Mouse (Mus musculus): ENCODE data around the gene Srp54a.
"Not testable (repeated sequence)": the region's sequence is repeated elsewhere in the genome, so short reads cannot be mapped to it uniquely, and the experiment has no call there.

Gene Srp54a

GRCm38 (mm10) chr12:55079726-55080600 lies at the start of gene Srp54a, which contains the start of gene 2700097O09Rik:
Gene Srp54a, plus strand, starts transcription at chr12:55080262.
Gene 2700097O09Rik, minus strand, starts transcription at chr12:55080110.
- DNase-seq, result peak; percentile 94

- DNase-seq, result no peak
These were observed 39.1 kb upstream of the Srp54a start for GRCm38 (mm10) chr12:55041011-55041410.

GRCm38 (mm10) chr12:55049731-55050353 lies 30.2 kb upstream of the Srp54a start:
- no peak for DNase-seq

GRCm38 (mm10) chr12:55051210-55052173 lies 28.6 kb upstream of the Srp54a start:
- DNase-seq, result no peak

- no peak for DNase-seq
These were observed 26.8 kb upstream of the Srp54a start for GRCm38 (mm10) chr12:55053267-55053666.

- DNase-seq, result no peak
These were observed 25.4 kb upstream of the Srp54a start for GRCm38 (mm10) chr12:55054551-55055241.

- no peak for DNase-seq
These were observed 23.4 kb upstream of the Srp54a start for GRCm38 (mm10) chr12:55056703-55057102.

GRCm38 (mm10) chr12:55058865-55059615 lies 21.0 kb upstream of the Srp54a start:
- peak; percentile 14 for DNase-seq

GRCm38 (mm10) chr12:55059812-55060211 lies 20.2 kb upstream of the Srp54a start:
- DNase-seq, result no peak

- DNase-seq, result no peak
These were observed 19.7 kb upstream of the Srp54a start for GRCm38 (mm10) chr12:55060212-55060898.

- DNase-seq, result peak; percentile 41
These were observed 19.1 kb upstream of the Srp54a start for GRCm38 (mm10) chr12:55061006-55061405.

- DNase-seq, result no peak
These were observed 17.9 kb upstream of the Srp54a start for GRCm38 (mm10) chr12:55062141-55062540.

- DNase-seq, result no peak
These were observed 7.6 kb upstream of the Srp54a start for GRCm38 (mm10) chr12:55072495-55072894.

- DNase-seq, result no peak
These were observed 6.4 kb upstream of the Srp54a start for GRCm38 (mm10) chr12:55073686-55074085.

GRCm38 (mm10) chr12:55075296-55075695 lies 4.8 kb upstream of the Srp54a start:
- DNase-seq, result no peak

GRCm38 (mm10) chr12:55078706-55079105 lies 1.4 kb upstream of the Srp54a start:
- DNase-seq, result not testable (repeated sequence)

- DNase-seq, result not testable (repeated sequence)
These were observed 510 bp downstream of the Srp54a start for GRCm38 (mm10) chr12:55080601-55080942.

GRCm38 (mm10) chr12:55092127-55092526 lies 12.1 kb downstream of the Srp54a start:
- DNase-seq, result not testable (repeated sequence)

GRCm38 (mm10) chr12:55112616-55113015 lies 32.6 kb downstream of the Srp54a start:
- DNase-seq, result not testable (repeated sequence)

- DNase-seq, result not testable (repeated sequence)
These were observed 44.2 kb downstream of the Srp54a start, which contains the start of gene Fam177a for GRCm38 (mm10) chr12:55124242-55124641. Gene Fam177a, plus strand, starts transcription at chr12:55124469.

GRCm38 (mm10) chr12:55124731-55125130 lies 44.7 kb downstream of the Srp54a start:
- not testable (repeated sequence) for DNase-seq

All from lung, postnatal 14 days (tissue).